Mouse (Mus musculus) E14TG2a.4 (cell line): Measurements from ENCODE around the gene Ccdc57.
A peak's percentile ranks its signal among the peaks of the same experiment; 100 is the strongest.

ENCODE experiments used
- CTCF ChIP-seq: conservative IDR thresholded peaks from 2 replicates; pipeline ENCODE4 v1.5.1; 2014; ENCODE audit warnings: low read length
- NANOG ChIP-seq: IDR thresholded peaks from 2 replicates; pipeline ENCODE4 v1.6.1; 2014; ENCODE audit warnings: borderline replicate concordance, low read length, mixed read lengths
- POU5F1 ChIP-seq: IDR thresholded peaks from 2 replicates; pipeline ENCODE4 v1.6.1; 2014; ENCODE audit warnings: low read length, borderline replicate concordance

DNA sequence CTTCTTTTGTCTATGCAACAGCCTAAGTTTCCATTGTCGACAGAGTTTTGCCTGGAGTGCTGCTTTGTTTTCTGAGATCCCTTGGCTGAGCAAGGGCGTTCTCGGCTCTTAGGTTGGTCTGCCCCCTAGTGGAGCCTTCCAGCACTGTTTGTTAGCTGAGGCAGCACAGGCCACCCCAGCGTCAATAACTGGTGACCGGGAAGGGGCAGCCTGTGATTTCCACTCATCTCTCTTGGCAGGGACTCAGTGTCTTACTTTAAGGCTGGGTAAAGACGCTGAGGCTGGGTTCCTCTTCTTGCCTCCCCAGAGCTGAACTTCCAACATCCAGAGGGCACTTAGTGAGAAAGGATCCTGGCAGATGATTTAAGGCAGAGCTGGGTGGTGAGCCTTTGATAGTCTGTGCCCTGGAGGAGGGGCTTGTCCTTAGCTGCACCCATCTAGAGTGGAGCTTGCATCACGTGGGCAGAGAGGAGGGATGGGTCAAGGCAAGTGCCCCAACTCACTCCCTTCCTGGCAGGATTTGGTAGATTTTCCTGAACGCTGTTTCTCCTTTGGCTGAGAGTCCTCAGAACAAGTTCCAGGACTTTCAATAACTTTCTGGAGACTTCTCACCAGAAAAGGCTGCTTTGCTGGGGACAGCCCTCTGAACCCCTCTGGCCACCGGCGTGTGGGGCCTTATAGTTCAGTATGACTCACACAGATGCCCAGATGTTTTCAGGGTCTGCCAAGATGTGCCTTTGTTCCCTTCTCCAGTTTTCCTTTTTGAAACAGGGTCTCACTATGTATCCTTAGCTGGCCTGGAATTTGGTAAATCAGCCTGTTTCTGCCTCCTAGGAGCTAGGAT is 132.4 kb downstream of the Ccdc57 start:
- peak; percentile 92 for TF ChIP-seq CTCF
- no peak for TF ChIP-seq POU5F1
- peak; percentile 44; the same call in 1 of the 2 replicates for TF ChIP-seq NANOG
